ENCODE assay signal across 18 mouse cellular contexts in the genomic region with DNA sequence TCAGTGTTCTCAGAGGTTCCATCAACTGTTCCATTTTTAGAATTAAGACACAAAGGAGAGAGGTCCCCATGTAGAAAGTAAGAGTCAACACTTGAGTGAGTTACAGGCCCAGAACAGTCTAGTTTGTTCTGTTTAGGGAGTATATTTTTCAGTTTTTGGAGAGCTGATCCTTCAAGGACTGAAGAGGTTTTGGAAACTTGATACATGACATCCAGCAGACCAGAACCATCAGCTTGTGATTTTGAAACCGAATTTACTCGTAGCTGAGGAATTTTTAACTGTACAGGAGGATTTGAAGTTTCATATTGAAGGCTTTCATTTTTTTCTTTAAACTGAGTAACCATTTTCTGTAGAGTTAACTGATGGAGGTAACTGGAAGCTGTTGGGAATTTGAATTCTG.
DNase-seq lines count a peak whose midpoint lies in the region; ATAC-seq and TF ChIP-seq lines count a peak whose summit lies in the region.
"Had no signal": no experiment of that assay in that cellular context is flagged by ENCODE, and none has a peak within 500 bp of the region (broad histone marks: within the 10 kb centered on the region; RNA-seq: fewer than 3 reads in every experiment).

No protein-coding gene starts in this region.

- no peaks in the 10 kb centered on the region for H3K4me1 ChIP-seq in kidney, postnatal 0 days (replicated peaks; ENCODE audit: insufficient read depth, low read length)
- H3K4me1 ChIP-seq: embryonic facial prominence, embryonic 10.5 days; embryonic facial prominence, embryonic 12.5 days; forebrain, embryonic 13.5 days; forebrain, embryonic 15.5 days had no signal

- H3K27me3 ChIP-seq in kidney, postnatal 0 days (ENCODE audit: insufficient read depth, low read length) = no peaks in the 10 kb centered on the region
- no peaks in the 10 kb centered on the region for H3K27me3 ChIP-seq in Patski
- H3K27me3 ChIP-seq: embryonic facial prominence, embryonic 12.5 days; forebrain, embryonic 13.5 days; forebrain, embryonic 15.5 days had no signal

- CTCF ChIA-PET in Patski (lab: Charles Lee) = interaction anchor here (1.2 kb wide), 1 partner anchor 24 kb away, joined by 3 read pairs; no protein-coding TSS in a partner anchor

- in situ Hi-C loops in Patski (cut with MboI; ENCODE audit: low pct_unique_long_range_greater_than_20kb) = no loop called here

- no peak overlapping the region for H3K27ac ChIP-seq in kidney, postnatal 0 days
- H3K27ac ChIP-seq: embryonic facial prominence, embryonic 10.5 days; embryonic facial prominence, embryonic 12.5 days; forebrain, embryonic 13.5 days; forebrain, embryonic 15.5 days had no signal

- H3K4me3 ChIP-seq in kidney, postnatal 0 days (replicated peaks; ENCODE audit: low read depth, low read length) = no peak overlapping the region
- H3K4me3 ChIP-seq: embryonic facial prominence, embryonic 10.5 days; embryonic facial prominence, embryonic 12.5 days; forebrain, embryonic 13.5 days; forebrain, embryonic 15.5 days had no signal

- 0 out of 2 replicates have a peak, but pooled peaks cover 3% of the 10 kb centered on the region for H3K36me3 ChIP-seq in kidney, postnatal 0 days (ENCODE audit: insufficient read depth, low read length)
- H3K36me3 ChIP-seq: embryonic facial prominence, embryonic 12.5 days had no signal

- peak; percentile 11 for DNase-seq in kidney, postnatal 0 days (ENCODE audit: low spot score)
- DNase-seq in kidney, adult 18-20 months = no peak
- DNase-seq in 3T3-L1 (ENCODE audit: low read depth, low spot score) (peak; percentile 25), Patski (ENCODE audit: low read depth, low spot score) (peak; percentile 12)
- no peak for DNase-seq in gastrocnemius, adult 8-10 months (ENCODE audit: low spot score in 2 of 2)
- DNase-seq: adrenal gland, adult 2 months; adrenal gland, postnatal 10 days; adrenal gland, postnatal 36 days; cerebellum, adult 11-12 months; cerebellum, adult 2 months; cerebellum, adult 9-10 months; cerebellum, postnatal 10 days; cerebellum, postnatal 25 days; forebrain, postnatal 0 days had no signal

- H3K4me2 ChIP-seq in kidney, postnatal 0 days (ENCODE audit: low read length) = no peak overlapping the region
- H3K4me2 ChIP-seq: embryonic facial prominence, embryonic 12.5 days; forebrain, embryonic 13.5 days; forebrain, embryonic 15.5 days had no signal

- no peaks in the 10 kb centered on the region for H3K9me3 ChIP-seq in kidney, postnatal 0 days (replicated peaks; ENCODE audit: low read length)
- H3K9me3 ChIP-seq: embryonic facial prominence, embryonic 10.5 days; embryonic facial prominence, embryonic 12.5 days; forebrain, embryonic 13.5 days; forebrain, embryonic 15.5 days had no signal

- ATAC-seq in kidney, postnatal 0 days (replicated peaks; ENCODE audit: low FRiP score, low read depth) = no peak
- peak; percentile 31 for ATAC-seq in Patski
- ATAC-seq: forebrain, embryonic 13.5 days; forebrain, embryonic 15.5 days; forebrain, postnatal 0 days had no signal

- TF ChIP-seq CTCF in kidney, postnatal 0 days (IDR thresholded peaks at IDR 0.05; ENCODE audit: low read depth) = no peak
- TF ChIP-seq CTCF in Patski (IDR thresholded peaks at IDR 0.05) = no peak

- WGBS in kidney, postnatal 0 days = 39% methylated on average over 2 of the region's 2 CpGs

- POLR2A ChIA-PET in Patski (lab: Charles Lee) = interaction anchor here (0.7 kb wide), 1 partner anchor 9 kb away, joined by 3 read pairs; no protein-coding TSS in a partner anchor

- no peak overlapping the region for H3K9ac ChIP-seq in kidney, postnatal 0 days (ENCODE audit: low read depth, low read length)
- H3K9ac ChIP-seq: embryonic facial prominence, embryonic 12.5 days; forebrain, embryonic 13.5 days; forebrain, embryonic 15.5 days; forebrain, postnatal 0 days had no signal

Comparison
In these comparisons a context has a peak if more than half of its experiments do, and no peak if none do; other contexts are left out.
1. DNase-seq: peak in kidney, postnatal 0 days (single experiment), 3T3-L1 (single experiment) and Patski (single experiment); none in kidney, adult 18-20 months (single experiment) and gastrocnemius, adult 8-10 months (0 of 2).